Mouse (Mus musculus): ENCODE data around the gene Slc4a1ap.

The Slc4a1ap gene

GRCm38 (mm10) chr5:31603766-31604165 is 77.0 kb downstream of the Slc4a1ap start:
- DNase-seq (ENCODE audit: low read depth in 2 of 2, low spot score in 2 of 2), result no peak

- DNase-seq (ENCODE audit: low read depth in 2 of 2, low spot score in 2 of 2), result no peak
Measured at GRCm38 (mm10) chr5:31606151-31606550, 79.4 kb downstream of the Slc4a1ap start.

Measured in CD8-positive naive resting alpha-beta T cell, adult 2 months (primary cell).